Mouse (Mus musculus) heart, adult 2 months (tissue): ENCODE results near the gene Btbd1. TPM values are rescaled to one million over a fixed set of nuclear protein-coding genes. Genes with fewer than 3 reads are reported as not detected.

Experiments
- DNase-seq, 2 experiments: peaks; one replicate each; pipeline ENCODE4 v3.0.0; 2021
- H3K27ac ChIP-seq: fragments of 200-600 bp; 2 replicates; pipeline ENCODE4 v1.8.1; 2022
- H3K27me3 ChIP-seq: fragments of 200-500 bp; 2 replicates; pipeline ENCODE4 v1.6.1; 2012; ENCODE audit warnings: mild to moderate bottlenecking, low read length, inconsistent platforms, mixed read lengths; ENCODE audit not compliant: control insufficient read depth, insufficient read depth
- H3K36me3 ChIP-seq: fragments of 200-500 bp; 2 replicates; pipeline ENCODE4 v1.6.1; 2012; ENCODE audit warnings: low read length, inconsistent platforms; ENCODE audit not compliant: control insufficient read depth, insufficient read depth
- H3K4me1 ChIP-seq: fragments of 200-500 bp; 2 replicates; pipeline ENCODE4 v1.6.1; 2011; ENCODE audit warnings: low read length; ENCODE audit not compliant: control insufficient read depth, insufficient read depth
- H3K4me3 ChIP-seq: fragments of 200-600 bp; 2 replicates; pipeline ENCODE4 v1.8.1; 2022
- H3K79me2 ChIP-seq: fragments of 200-500 bp; replicated peaks from 2 replicates; pipeline ENCODE4 v1.6.1; 2012; ENCODE audit warnings: mild to moderate bottlenecking, inconsistent platforms, low read length, moderate library complexity, mixed read lengths; ENCODE audit not compliant: control insufficient read depth, insufficient read depth
- H3K9ac ChIP-seq: fragments of 200-500 bp; 2 replicates; pipeline ENCODE4 v1.6.1; 2012; ENCODE audit warnings: low read depth, mild to moderate bottlenecking, control low read depth, inconsistent platforms, low read length, mixed read lengths
- CTCF ChIP-seq: fragments of 200-600 bp; IDR thresholded peaks from 2 replicates; pipeline ENCODE4 v1.8.1; 2022; ENCODE audit warnings: antibody characterized with exemption, mild to moderate bottlenecking, moderate library complexity
- EP300 ChIP-seq: fragments of 200-500 bp; IDR thresholded peaks from 2 replicates; pipeline ENCODE4 v1.6.1; 2011; ENCODE audit warnings: low read depth, low read length, control low read depth; ENCODE audit not compliant: insufficient read depth
- POLR2A ChIP-seq: fragments of 200-500 bp; IDR thresholded peaks from 2 replicates; pipeline ENCODE4 v1.6.1; 2011; ENCODE audit warnings: mild to moderate bottlenecking, low read depth, low read length, control low read depth; ENCODE audit not compliant: insufficient read depth
- whole genome bisulfite sequencing: fragments of 180-500 bp; shearing (Covaris S2); methylation state at CpG from one replicate; pipeline ENCODE4 v1.1.7; 2018; 5-methylcytosine and 5-hydroxymethylcytosine counted together
- intact Hi-C: fragments of 180-260 bp; cut with DNase I; formaldehyde crosslinking; loops from one replicate; pipeline ENCODE4 v1.15.1; 2025
- long read RNA-seq: library from polyadenylated mRNA; stranded (forward); transcript quantifications from one replicate; pipeline ENCODE4 v2.0.0, GENCODE M21; 2021
- polyA plus RNA-seq: library from polyadenylated mRNA; depleted of rRNA; stranded (reverse); fragments of >200 nt; gene quantifications from 2 replicates; pipeline ENCODE4 v1.2.3, GENCODE M21; 2012; rRNA removed
- total RNA-seq, 2 experiments: library from RNA; stranded (reverse); gene quantifications; 2 replicates each; pipeline ENCODE4 v1.2.3; 2021

Gene Btbd1
- total RNA-seq (100 to 1,000 TPM; 128 to 146 TPM), polyA plus RNA-seq (50.6 and 118 TPM in 2 replicates)
- long read RNA-seq, transcript Btbd1-201 (8 exons, 3,001 nt), result major isoform, 512 of 527 reads
- long read RNA-seq, partial matches to known transcripts, result 3 of 527 reads
- long read RNA-seq, other reads (novel, unspliced or antisense), result 12 of 527 reads

GRCm38 (mm10) chr7:81829379-81829894, at the start of gene Btbd1:
Gene Btbd1 (minus strand): TSS chr7:81829431.
- intact Hi-C loops, result loop anchor here (2.0 kb wide), 2 partner anchors 33 to 103 kb away; no protein-coding TSS in a partner anchor
- Histone ChIP-seq H3K9ac (peak within 1 kb of the TSS; percentile 93), H3K27me3 (no peaks in the 10 kb centered on the region), H3K4me3 (peak within 1 kb of the TSS; percentile 91), H3K79me2 (no peaks in the 10 kb centered on the region), H3K27ac (peak within 1 kb of the TSS; percentile 90), H3K36me3 (peaks cover 19% of the 10 kb centered on the region), H3K4me1 (peaks cover 17% of the 10 kb centered on the region)
- DNase-seq, result peak; percentile 93 to 95
- TF ChIP-seq CTCF (no peak), EP300 (no peak), POLR2A (peak; percentile 69; the same call in 1 of the 2 replicates)
- under 1% methylated on average over 53 of the region's 58 CpGs for WGBS

GRCm38 (mm10) chr7:81875372-81875771, 46.1 kb upstream of the Btbd1 start:
- Histone ChIP-seq H3K4me1 (no peaks in the 10 kb centered on the region), H3K27me3 (no peaks in the 10 kb centered on the region), H3K27ac (no peak overlapping the region), H3K4me3 (no peak overlapping the region), H3K9ac (no peak overlapping the region), H3K36me3 (no peaks in the 10 kb centered on the region), H3K79me2 (no peaks in the 10 kb centered on the region)
- no peak for TF ChIP-seq POLR2A
- no peak for TF ChIP-seq EP300
- no peak for TF ChIP-seq CTCF
- intact Hi-C loops, result no loop called here
- 53% methylated on average over 9 of the region's 9 CpGs for WGBS
- no peak for DNase-seq

GRCm38 (mm10) chr7:81874636-81875035, 45.4 kb upstream of the Btbd1 start:
- intact Hi-C loops, result no loop called here
- peak in 1 of 2 experiments; percentile 18 for DNase-seq
- H3K4me3 ChIP-seq, result no peak overlapping the region
- no peaks in the 10 kb centered on the region for H3K79me2 ChIP-seq
- no peak overlapping the region for H3K9ac ChIP-seq
- TF ChIP-seq POLR2A, result no peak
- no peak for TF ChIP-seq EP300
- TF ChIP-seq CTCF, result no peak
- 54% methylated on average over 6 of the region's 6 CpGs for WGBS
- H3K36me3 ChIP-seq, result no peaks in the 10 kb centered on the region
- H3K27me3 ChIP-seq, result no peaks in the 10 kb centered on the region
- H3K27ac ChIP-seq, result no peak overlapping the region
- no peaks in the 10 kb centered on the region for H3K4me1 ChIP-seq

- Histone ChIP-seq H3K79me2 (no peaks in the 10 kb centered on the region), H3K27ac (no peak overlapping the region), H3K9ac (no peak overlapping the region), H3K4me1 (no peaks in the 10 kb centered on the region), H3K4me3 (no peak overlapping the region), H3K36me3 (no peaks in the 10 kb centered on the region), H3K27me3 (no peaks in the 10 kb centered on the region)
- no peak for DNase-seq
- intact Hi-C loops, result no loop called here
- 61% methylated on average over 1 of the region's 1 CpGs for whole genome bisulfite sequencing
- TF ChIP-seq EP300, result no peak
- no peak for TF ChIP-seq CTCF
- no peak for TF ChIP-seq POLR2A
Observed at GRCm38 (mm10) chr7:81873807-81874206, 44.6 kb upstream of the Btbd1 start.

GRCm38 (mm10) chr7:81872493-81873013, 43.3 kb upstream of the Btbd1 start:
- Histone ChIP-seq H3K9ac (no peak overlapping the region), H3K4me3 (no peak overlapping the region), H3K36me3 (no peaks in the 10 kb centered on the region), H3K4me1 (no peaks in the 10 kb centered on the region), H3K27me3 (no peaks in the 10 kb centered on the region), H3K27ac (no peak overlapping the region), H3K79me2 (no peaks in the 10 kb centered on the region)
- intact Hi-C loops, result no loop called here
- WGBS, result 75% methylated on average over 13 of the region's 13 CpGs
- TF ChIP-seq CTCF, result no peak
- no peak for TF ChIP-seq EP300
- no peak for TF ChIP-seq POLR2A
- no peak for DNase-seq

- Histone ChIP-seq H3K27ac (no peak overlapping the region), H3K4me1 (peaks cover 7% of the 10 kb centered on the region), H3K27me3 (no peaks in the 10 kb centered on the region), H3K4me3 (no peak overlapping the region), H3K36me3 (no peaks in the 10 kb centered on the region), H3K9ac (no peak overlapping the region), H3K79me2 (no peaks in the 10 kb centered on the region)
- 0 out of 2 replicates have a peak, but pooled peaks have one; percentile 10 for TF ChIP-seq EP300
- TF ChIP-seq CTCF, result peak; percentile 92
- no peak for TF ChIP-seq POLR2A
- intact Hi-C loops, result loop anchor here (1.0 to 5.0 kb wide), 3 partner anchors 64 to 254 kb away; partner anchors contain the start of gene Hdgfl3
- peak; percentile 72 to 76 for DNase-seq
- WGBS, result 36% methylated on average over 6 of the region's 6 CpGs
Observed at GRCm38 (mm10) chr7:81868158-81868557, 38.9 kb upstream of the Btbd1 start.
